Mouse (Mus musculus) liver, embryonic 16.5 days (tissue): Measurements from ENCODE around the gene Polr2a. TPM values are rescaled to one million over a fixed set of nuclear protein-coding genes. Genes with fewer than 3 reads are reported as not detected.
"Not testable (repeated sequence)": the region's sequence is repeated elsewhere in the genome, so short reads cannot be mapped to it uniquely, and the experiment has no call there.

ENCODE experiments used
- ATAC-seq: fragments of 200-750 bp; cut with Nextera tagmentation; 2 replicates; pipeline ENCODE4 v1.8.0; 2017; ENCODE audit warnings: low read depth, mild to moderate bottlenecking, moderate number of reproducible peaks, moderate library complexity
- H3K27ac ChIP-seq: fragments of 300-500 bp; sonication (generic); 2 replicates; pipeline ENCODE4 v1.5.1; 2014; ENCODE audit warnings: mild to moderate bottlenecking, low read length
- H3K27me3 ChIP-seq: fragments of 300-500 bp; sonication (generic); 2 replicates; pipeline ENCODE4 v1.6.1; 2014; ENCODE audit warnings: low read depth, low read length, mixed read lengths; ENCODE audit not compliant: control insufficient read depth, insufficient read depth
- H3K36me3 ChIP-seq: fragments of 300-500 bp; sonication (generic); 2 replicates; pipeline ENCODE4 v1.6.1; 2014; ENCODE audit warnings: mild to moderate bottlenecking; ENCODE audit not compliant: control insufficient read depth, insufficient read depth
- H3K4me1 ChIP-seq: fragments of 300-500 bp; sonication (generic); 2 replicates; pipeline ENCODE4 v1.6.1; 2014; ENCODE audit warnings: low read depth, low read length, mixed read lengths; ENCODE audit not compliant: control insufficient read depth
- H3K4me2 ChIP-seq: fragments of 300-500 bp; sonication (generic); 2 replicates; pipeline ENCODE4 v1.6.1; 2014; ENCODE audit warnings: low read depth, low read length, mixed read lengths
- H3K4me3 ChIP-seq: fragments of 300-500 bp; sonication (generic); 2 replicates; pipeline ENCODE4 v1.5.1; 2014; ENCODE audit warnings: low read depth, mild to moderate bottlenecking, low read length
- H3K9ac ChIP-seq: fragments of 300-500 bp; sonication (generic); 2 replicates; pipeline ENCODE4 v1.6.1; 2014; ENCODE audit warnings: low read depth, low read length
- H3K9me3 ChIP-seq: fragments of 300-500 bp; sonication (generic); replicated peaks from 2 replicates; pipeline ENCODE4 v1.6.1; 2016; ENCODE audit warnings: low read length; ENCODE audit not compliant: control insufficient read depth
- WGBS: fragments of 180-500 bp; shearing (Covaris S2); extraction: QIAGEN DNeasy Blood & Tissue Kit; methylation state at CpG from one replicate; pipeline ENCODE4 v1.1.7; 2014; ENCODE audit not compliant: insufficient replicate concordance; 5-methylcytosine and 5-hydroxymethylcytosine counted together
- polyA plus RNA-seq: library from polyadenylated mRNA; unstranded; fragments of >200 nt; fragmentation: Nextera tagmentation; extraction: Ambion mirVana; gene quantifications from 2 replicates; pipeline ENCODE4 v1.2.1, GENCODE M21; 2015

Gene Polr2a
- polyA plus RNA-seq, 1 experiment from 2014 or later = 11.9 TPM

DNA sequence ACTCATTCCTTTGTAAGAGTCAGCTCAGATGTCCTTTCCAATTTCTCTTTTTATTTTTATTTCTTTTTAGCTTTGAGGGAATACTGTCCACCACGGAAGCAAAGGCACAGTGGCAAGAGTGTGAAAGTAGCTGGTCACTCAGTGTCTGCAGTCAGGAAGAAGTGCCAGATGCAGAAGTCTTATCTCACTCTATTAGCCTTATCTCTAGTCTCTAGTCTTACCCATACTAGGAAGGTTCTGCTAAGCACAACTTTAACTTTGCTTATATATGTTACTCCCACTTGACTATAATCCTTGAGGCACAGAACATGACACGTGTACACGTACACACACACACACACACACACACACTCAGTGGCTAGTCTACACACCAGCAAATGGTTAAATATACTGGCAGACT, 6.8 kb downstream of the Polr2a start:
- Histone ChIP-seq H3K4me1 (peaks cover 39% of the 10 kb centered on the region), H3K9me3 (no peaks in the 10 kb centered on the region), H3K4me3 (no peak overlapping the region), H3K36me3 (peaks cover 12% of the 10 kb centered on the region), H3K9ac (no peak overlapping the region), H3K27ac (no peak overlapping the region), H3K4me2 (no peak overlapping the region), H3K27me3 (no peaks in the 10 kb centered on the region)
- 27% methylated on average over 3 of the region's 3 CpGs for WGBS
- peak; percentile 67 for ATAC-seq

DNA sequence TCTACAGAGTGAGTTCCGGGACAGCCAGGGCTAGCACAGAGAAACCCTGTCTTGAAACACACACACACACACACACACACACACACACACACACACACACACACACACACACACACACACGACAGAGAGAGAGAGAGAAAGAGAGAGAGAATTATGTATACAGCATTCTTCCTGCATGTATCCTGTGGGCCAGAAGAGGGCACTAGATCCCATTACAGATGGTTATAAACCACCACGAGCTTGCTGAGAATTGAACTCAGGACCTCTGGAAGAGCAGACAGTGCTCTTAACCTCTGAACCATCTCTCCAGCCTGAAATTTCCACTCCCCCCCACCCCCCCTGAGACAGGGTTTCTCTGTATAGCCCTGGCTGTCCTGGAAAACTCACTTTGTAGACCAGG, 27.0 kb downstream of the Polr2a start:
- not testable (repeated sequence) for H3K9ac ChIP-seq, H3K27me3 ChIP-seq, H3K4me3 ChIP-seq, H3K9me3 ChIP-seq, H3K4me1 ChIP-seq, H3K27ac ChIP-seq, ATAC-seq, H3K4me2 ChIP-seq
- WGBS = 65% methylated on average over 2 of the region's 3 CpGs
- peaks cover 26% of the 10 kb centered on the region for H3K36me3 ChIP-seq

DNA sequence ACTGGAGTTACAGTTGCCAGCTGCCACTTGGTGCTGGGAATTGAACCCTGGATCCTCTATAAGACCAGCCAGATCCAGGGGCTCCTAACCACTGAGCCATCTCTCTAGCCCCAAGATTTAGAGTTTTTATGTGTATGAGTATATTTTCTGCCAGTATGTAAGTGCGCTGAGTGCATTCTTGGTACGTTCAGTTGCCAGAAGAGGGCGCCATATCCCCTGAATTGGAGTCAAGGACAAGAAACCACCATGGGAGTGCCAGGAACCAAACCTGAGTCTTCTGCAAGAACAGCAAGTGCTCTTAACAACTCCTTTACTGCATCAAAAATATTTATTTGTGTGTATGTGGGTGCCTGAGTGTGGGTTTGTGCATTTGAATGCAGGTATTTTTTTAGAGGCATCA, 29.4 kb downstream of the Polr2a start:
- ATAC-seq = no peak
- H3K27ac ChIP-seq = no peak overlapping the region
- 26% methylated on average over 3 of the region's 3 CpGs for WGBS

DNA sequence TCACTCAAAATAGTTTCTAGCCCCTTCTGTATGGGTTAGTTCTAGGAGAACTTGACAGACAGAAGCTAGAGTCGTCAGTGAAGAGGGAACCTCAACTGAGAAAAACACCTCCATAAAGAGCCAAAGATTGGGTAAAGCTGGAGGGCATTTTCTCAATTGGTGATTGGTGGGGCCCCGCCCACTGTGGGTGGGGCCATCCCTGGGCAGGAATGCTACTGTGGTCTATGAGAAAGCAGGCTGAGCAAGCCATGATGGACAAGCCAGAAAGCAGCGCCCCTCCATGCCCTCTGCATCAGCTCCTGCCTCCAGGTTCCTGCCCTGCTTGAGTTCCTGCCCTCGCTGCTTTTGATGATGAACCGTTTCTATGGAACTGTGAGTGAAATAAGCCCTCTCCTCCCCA, 32.5 kb downstream of the Polr2a start:
- WGBS = 35% methylated on average over 5 of the region's 5 CpGs
- Histone ChIP-seq H3K27me3 (no peaks in the 10 kb centered on the region), H3K4me3 (no peak overlapping the region), H3K9me3 (peaks cover 2% of the 10 kb centered on the region; the same call in 1 of the 2 replicates), H3K27ac (no peak overlapping the region), H3K4me1 (peaks cover 4% of the 10 kb centered on the region; the same call in 1 of the 2 replicates), H3K4me2 (no peak overlapping the region), H3K36me3 (no peaks in the 10 kb centered on the region), H3K9ac (no peak overlapping the region)
- no peak for ATAC-seq

More for the DNA sequence above, 29.4 kb downstream of the Polr2a start:
- peaks cover 2% of the 10 kb centered on the region; the same call in 1 of the 2 replicates for H3K9me3 ChIP-seq
- H3K27me3 ChIP-seq = no peaks in the 10 kb centered on the region
- H3K36me3 ChIP-seq = peaks cover 2% of the 10 kb centered on the region
- H3K4me1 ChIP-seq = peaks cover 4% of the 10 kb centered on the region; the same call in 1 of the 2 replicates
- no peak overlapping the region for H3K9ac ChIP-seq
- H3K4me3 ChIP-seq = no peak overlapping the region
- H3K4me2 ChIP-seq = no peak overlapping the region

DNA sequence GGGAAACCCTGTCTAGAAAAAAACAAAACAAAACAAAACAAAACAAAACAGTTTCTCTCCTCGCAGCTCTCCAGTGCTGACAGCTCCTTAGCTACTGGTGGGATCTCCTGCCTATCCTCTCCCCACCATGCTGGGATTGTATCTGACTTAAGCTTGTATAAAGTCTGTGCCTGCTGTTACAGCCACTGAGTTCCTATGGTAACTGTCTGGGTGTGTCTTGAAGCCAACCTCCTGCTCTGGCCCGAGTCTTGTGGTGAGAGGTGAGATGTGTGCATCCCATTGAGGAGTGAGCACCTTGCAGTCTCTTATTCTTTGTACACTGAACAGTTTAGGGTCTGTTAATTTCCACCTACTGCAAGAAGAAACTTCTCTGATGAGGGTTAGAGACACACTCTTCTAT, 35.4 kb downstream of the Polr2a start:
- H3K4me3 ChIP-seq = no peak overlapping the region
- no peak for ATAC-seq
- no peak overlapping the region for H3K9ac ChIP-seq
- no peak overlapping the region for H3K4me2 ChIP-seq
- H3K9me3 ChIP-seq = peaks cover 2% of the 10 kb centered on the region; the same call in 1 of the 2 replicates
- H3K4me1 ChIP-seq = peaks cover 18% of the 10 kb centered on the region
- H3K36me3 ChIP-seq = no peaks in the 10 kb centered on the region
- H3K27ac ChIP-seq = no peak overlapping the region
- 51% methylated on average over 2 of the region's 2 CpGs for WGBS
- H3K27me3 ChIP-seq = no peaks in the 10 kb centered on the region

DNA sequence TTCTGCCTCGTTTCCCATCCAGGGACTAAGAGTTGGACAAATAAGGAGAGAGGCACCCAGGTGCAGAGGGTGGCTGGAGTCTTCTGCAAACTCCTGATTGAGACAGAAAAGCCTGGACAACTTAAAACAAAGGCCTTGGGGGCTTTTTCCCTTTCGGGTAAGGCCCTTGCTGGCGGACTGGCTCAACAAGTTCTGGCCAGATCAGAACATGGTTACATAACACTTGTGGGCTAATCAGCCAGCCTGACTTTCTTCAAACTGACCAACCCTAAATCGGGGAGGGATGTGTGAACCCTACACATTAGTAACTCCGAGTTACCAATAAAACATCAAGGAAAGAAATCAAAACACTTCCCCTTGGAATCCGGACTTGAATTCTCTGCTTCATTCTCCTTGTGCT, 37.6 kb downstream of the Polr2a start:
- H3K4me2 ChIP-seq = no peak overlapping the region
- no peak overlapping the region for H3K9ac ChIP-seq
- WGBS = 65% methylated on average over 6 of the region's 6 CpGs
- no peaks in the 10 kb centered on the region for H3K36me3 ChIP-seq
- H3K9me3 ChIP-seq = peaks cover 2% of the 10 kb centered on the region; the same call in 1 of the 2 replicates
- ATAC-seq = no peak
- no peak overlapping the region for H3K27ac ChIP-seq
- H3K4me1 ChIP-seq = peaks cover 28% of the 10 kb centered on the region
- no peak overlapping the region for H3K4me3 ChIP-seq
- H3K27me3 ChIP-seq = no peaks in the 10 kb centered on the region

DNA sequence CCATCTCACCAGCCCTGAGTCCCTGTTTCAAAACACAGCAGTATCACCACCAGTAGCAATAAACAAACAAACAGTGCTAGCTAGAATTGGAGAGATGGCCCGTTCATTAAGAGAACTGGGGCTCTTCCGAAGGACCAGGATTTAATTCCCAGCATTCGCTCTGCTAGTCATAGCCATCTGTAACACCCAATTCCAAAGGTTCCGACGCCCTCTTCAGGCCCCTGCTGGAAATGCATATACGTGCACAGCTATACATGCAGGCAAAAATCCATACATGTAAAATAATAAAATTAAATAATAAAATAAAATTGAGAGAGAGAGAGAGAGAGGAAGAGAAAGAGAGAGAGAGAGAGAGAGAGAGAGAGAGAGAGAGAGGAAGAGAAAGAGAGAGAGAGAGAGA, 39.0 kb downstream of the Polr2a start:
- H3K36me3 ChIP-seq = no peaks in the 10 kb centered on the region
- 59% methylated on average over 6 of the region's 6 CpGs for WGBS
- peaks cover 27% of the 10 kb centered on the region for H3K4me1 ChIP-seq
- peak overlapping the region; percentile 62; the same call in 1 of the 2 replicates for H3K27ac ChIP-seq
- no peaks in the 10 kb centered on the region for H3K27me3 ChIP-seq
- no peak overlapping the region for H3K9ac ChIP-seq
- no peaks in the 10 kb centered on the region for H3K9me3 ChIP-seq
- no peak overlapping the region for H3K4me3 ChIP-seq
- no peak for ATAC-seq
- H3K4me2 ChIP-seq = no peak overlapping the region

DNA sequence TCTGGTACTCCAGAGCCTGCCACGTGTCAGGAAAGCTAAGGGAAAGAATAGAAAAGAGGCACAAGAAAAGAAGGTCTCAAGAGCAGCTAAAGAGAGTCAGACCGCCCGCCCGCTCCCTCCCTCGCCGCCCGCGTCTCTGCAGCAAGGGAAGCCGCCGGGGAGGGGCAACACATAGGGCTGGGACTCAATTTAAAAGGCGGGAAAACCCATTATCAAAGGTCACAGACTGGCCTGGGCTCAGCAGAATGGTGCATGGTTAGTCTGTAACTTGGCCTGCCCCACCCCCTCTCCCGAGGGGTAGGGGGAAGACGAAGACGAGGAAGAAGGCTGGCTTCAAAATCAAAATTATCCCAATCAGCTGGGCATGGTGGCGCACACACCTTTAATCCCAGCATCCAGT, 39.8 kb downstream of the Polr2a start:
- H3K27ac ChIP-seq = peak overlapping the region; percentile 62
- H3K9me3 ChIP-seq = no peaks in the 10 kb centered on the region
- ATAC-seq = peak; percentile 92
- H3K4me3 ChIP-seq = peak overlapping the region; percentile 1; the same call in 1 of the 2 replicates
- H3K4me2 ChIP-seq = peak overlapping the region; percentile 40
- WGBS = 16% methylated on average over 15 of the region's 15 CpGs
- no peaks in the 10 kb centered on the region for H3K36me3 ChIP-seq
- H3K4me1 ChIP-seq = peaks cover 27% of the 10 kb centered on the region
- H3K9ac ChIP-seq = peak overlapping the region; percentile 15
- no peaks in the 10 kb centered on the region for H3K27me3 ChIP-seq

DNA sequence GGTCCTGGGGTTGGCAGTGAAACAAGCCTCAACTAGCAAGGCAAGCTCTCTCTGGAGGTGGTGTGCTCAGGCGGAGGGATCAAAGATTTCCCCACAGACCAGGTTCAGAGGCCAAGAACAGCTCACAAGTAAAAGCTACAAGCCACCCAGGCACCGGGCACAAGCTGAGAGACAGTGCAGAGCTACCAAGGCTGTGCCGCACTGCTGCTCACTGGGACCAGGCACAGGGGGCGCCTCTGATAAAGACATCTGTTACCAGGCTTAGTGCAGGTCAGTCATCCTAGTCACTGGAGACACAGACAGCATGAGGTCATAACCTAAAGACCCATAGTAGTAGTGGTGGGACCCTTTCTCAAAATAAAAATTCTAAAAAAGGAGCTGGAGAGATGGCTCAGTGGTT, 41.5 kb downstream of the Polr2a start:
- Histone ChIP-seq H3K4me2 (no peak overlapping the region), H3K4me1 (peaks cover 27% of the 10 kb centered on the region), H3K9me3 (no peaks in the 10 kb centered on the region), H3K4me3 (no peak overlapping the region), H3K9ac (no peak overlapping the region), H3K36me3 (no peaks in the 10 kb centered on the region), H3K27ac (no peak overlapping the region; the same call in 1 of the 2 replicates), H3K27me3 (no peaks in the 10 kb centered on the region)
- WGBS = 49% methylated on average over 4 of the region's 4 CpGs
- no peak for ATAC-seq
